Mouse (Mus musculus) left cerebral cortex, postnatal 25 days (tissue): ENCODE measurements around the gene Prkra. TPM values are rescaled to one million over a fixed set of nuclear protein-coding genes. Genes with fewer than 3 reads are reported as not detected.

Source experiments
- DNase-seq, 2 experiments: peaks; one replicate each; pipeline ENCODE4 v3.0.0; 2022; ENCODE audit warnings: low spot score in 2 of 2, mixed read lengths in 1 of 2
- intact Hi-C: fragments of 180-260 bp; cut with DNase I; formaldehyde crosslinking; loops from one replicate; pipeline ENCODE4 v1.15.1; 2025
- total RNA-seq, 2 experiments: library from RNA; stranded (reverse); gene quantifications; 2 replicates each; pipeline ENCODE4 v1.2.3; 2021

Prkra gene
- total RNA-seq, 2 experiments from 2014 or later, result 14.2 to 14.7 TPM

GRCm38 (mm10) chr2:76597521-76597920 is 50.3 kb downstream of the Prkra start:
- DNase-seq, result no peak
- intact Hi-C loops, result no loop called here

- intact Hi-C loops, result no loop called here
- no peak for DNase-seq
Observed at GRCm38 (mm10) chr2:76592401-76592924, 55.4 kb downstream of the Prkra start.

GRCm38 (mm10) chr2:76590221-76590620 is 57.6 kb downstream of the Prkra start:
- intact Hi-C loops, result no loop called here
- no peak for DNase-seq

GRCm38 (mm10) chr2:76586906-76587305 is 60.9 kb downstream of the Prkra start:
- no peak for DNase-seq
- intact Hi-C loops, result loop anchor here (10.0 kb wide), 1 partner anchor 212 kb away; no protein-coding TSS in a partner anchor

DNA sequence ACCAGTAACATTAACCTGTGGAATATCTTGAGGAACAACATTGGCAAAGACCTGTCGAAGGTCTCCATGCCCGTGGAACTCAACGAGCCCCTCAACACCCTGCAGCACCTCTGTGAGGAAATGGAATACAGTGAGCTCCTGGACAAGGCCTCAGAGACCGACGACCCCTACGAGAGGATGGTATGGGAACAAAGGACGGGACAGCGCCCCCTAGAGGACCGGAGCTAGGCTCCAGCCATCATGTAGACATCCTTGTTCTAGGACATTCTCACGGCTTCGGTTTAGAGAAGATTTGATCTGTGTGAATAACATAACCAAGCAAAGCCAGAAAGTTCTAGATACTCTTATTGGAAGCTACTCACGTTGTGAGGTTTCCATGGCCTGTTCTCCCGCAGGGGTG is 62.7 kb downstream of the Prkra start:
- intact Hi-C loops, result loop anchor here (10.0 kb wide), 1 partner anchor 210 kb away; no protein-coding TSS in a partner anchor
- DNase-seq, result no peak

Other genes with a start within 250 kb of the Prkra start
- gene Osbpl6, start 241.5 kb downstream of the Prkra start, total RNA-seq, result 10 to 100 TPM; 49.0 to 54.3 TPM
- under 1 TPM; 0.27 to 0.30 TPM for gene Pjvk, start 461 bp upstream of the Prkra start, total RNA-seq
- gene Fkbp7, start 25.1 kb upstream of the Prkra start, total RNA-seq, result 1 to 10 TPM; 4.4 to 5.6 TPM
- gene Plekha3, start 27.3 kb upstream of the Prkra start, total RNA-seq, result 10 to 100 TPM; 37.1 to 38.3 TPM